Mouse (Mus musculus): Measurements from ENCODE around the gene Mpv17. TPM values are rescaled to one million over a fixed set of nuclear protein-coding genes. Genes with fewer than 3 reads are reported as not detected.

The Mpv17 gene
- polyA plus RNA-seq, 1 experiment from 2014 or later, result 54.6 TPM

- H3K4me3 ChIP-seq, result peak overlapping the region; percentile 92
- peaks cover under 1% of the 10 kb centered on the region; the same call in 1 of the 2 replicates for H3K36me3 ChIP-seq
- peak overlapping the region; percentile 98 for H3K4me2 ChIP-seq (replicated peaks)
- H3K27ac ChIP-seq (replicated peaks), result peak overlapping the region; percentile 99
- peak; percentile 67 for ATAC-seq (replicated peaks)
- H3K9ac ChIP-seq (replicated peaks), result peak overlapping the region; percentile 82
- H3K9me3 ChIP-seq, result no peaks in the 10 kb centered on the region
- H3K4me1 ChIP-seq, result peaks cover 22% of the 10 kb centered on the region
- WGBS, result under 1% methylated on average over 25 of the region's 25 CpGs
- H3K27me3 ChIP-seq, result no peaks in the 10 kb centered on the region
These were observed 25.3 kb upstream of the Mpv17 start for GRCm38 (mm10) chr5:31179301-31179765.

GRCm38 (mm10) chr5:31168630-31169029 lies 14.6 kb upstream of the Mpv17 start:
- H3K4me1 ChIP-seq, result no peaks in the 10 kb centered on the region
- no peak overlapping the region for H3K4me3 ChIP-seq
- ATAC-seq (replicated peaks), result no peak
- no peaks in the 10 kb centered on the region for H3K27me3 ChIP-seq
- peaks cover 93% of the 10 kb centered on the region for H3K36me3 ChIP-seq
- WGBS, result 85% methylated on average over 4 of the region's 4 CpGs
- no peaks in the 10 kb centered on the region for H3K9me3 ChIP-seq
- H3K9ac ChIP-seq (replicated peaks), result no peak overlapping the region
- H3K27ac ChIP-seq (replicated peaks), result no peak overlapping the region
- H3K4me2 ChIP-seq (replicated peaks), result no peak overlapping the region

DNA sequence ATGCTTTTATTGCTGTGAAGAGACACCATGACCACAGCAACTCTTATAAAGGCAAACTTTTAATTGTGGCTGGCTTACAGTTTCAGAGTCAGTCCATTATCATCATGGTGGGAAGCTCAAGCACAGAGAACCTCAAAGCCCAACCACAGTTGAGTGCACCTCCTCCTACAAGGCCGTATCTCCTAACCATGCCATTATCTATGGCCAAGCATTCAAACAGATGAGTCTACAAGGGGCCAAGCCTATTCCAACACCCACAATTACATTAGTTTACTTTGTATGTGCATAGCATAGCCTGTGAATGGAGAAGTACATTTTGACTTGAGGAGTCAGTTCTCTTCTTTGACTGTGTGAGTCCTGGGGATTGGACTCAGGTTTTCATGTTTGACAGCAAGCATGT lies 10.8 kb upstream of the Mpv17 start:
- H3K36me3 ChIP-seq, result peaks cover 89% of the 10 kb centered on the region
- no peaks in the 10 kb centered on the region for H3K4me1 ChIP-seq
- ATAC-seq (replicated peaks), result no peak
- H3K9me3 ChIP-seq, result no peaks in the 10 kb centered on the region
- 83% methylated on average over 1 of the region's 1 CpGs for WGBS
- H3K27ac ChIP-seq (replicated peaks), result no peak overlapping the region
- no peaks in the 10 kb centered on the region for H3K27me3 ChIP-seq
- H3K9ac ChIP-seq (replicated peaks), result no peak overlapping the region
- no peak overlapping the region for H3K4me2 ChIP-seq (replicated peaks)
- no peak overlapping the region for H3K4me3 ChIP-seq

- no peak for ATAC-seq (replicated peaks)
- Histone ChIP-seq H3K9ac (replicated peaks) (no peak overlapping the region), H3K36me3 (peaks cover 89% of the 10 kb centered on the region), H3K9me3 (no peaks in the 10 kb centered on the region), H3K4me2 (replicated peaks) (no peak overlapping the region), H3K27me3 (no peaks in the 10 kb centered on the region), H3K4me1 (no peaks in the 10 kb centered on the region), H3K27ac (replicated peaks) (no peak overlapping the region), H3K4me3 (no peak overlapping the region)
These were observed 8.4 kb upstream of the Mpv17 start for GRCm38 (mm10) chr5:31162462-31162861.

GRCm38 (mm10) chr5:31153516-31154151 lies 417 bp downstream of the Mpv17 start:
- H3K9me3 ChIP-seq, result no peaks in the 10 kb centered on the region
- 35% methylated on average over 6 of the region's 6 CpGs for WGBS
- peaks cover 15% of the 10 kb centered on the region for H3K4me1 ChIP-seq
- H3K36me3 ChIP-seq, result peaks cover 28% of the 10 kb centered on the region
- peak; percentile 47 for ATAC-seq (replicated peaks)
- peak overlapping the region; percentile 81 for H3K4me3 ChIP-seq
- peak overlapping the region; percentile 81 for H3K9ac ChIP-seq (replicated peaks)
- H3K27ac ChIP-seq (replicated peaks), result peak overlapping the region; percentile 77
- no peaks in the 10 kb centered on the region for H3K27me3 ChIP-seq
- peak overlapping the region; percentile 80 for H3K4me2 ChIP-seq (replicated peaks)

DNA sequence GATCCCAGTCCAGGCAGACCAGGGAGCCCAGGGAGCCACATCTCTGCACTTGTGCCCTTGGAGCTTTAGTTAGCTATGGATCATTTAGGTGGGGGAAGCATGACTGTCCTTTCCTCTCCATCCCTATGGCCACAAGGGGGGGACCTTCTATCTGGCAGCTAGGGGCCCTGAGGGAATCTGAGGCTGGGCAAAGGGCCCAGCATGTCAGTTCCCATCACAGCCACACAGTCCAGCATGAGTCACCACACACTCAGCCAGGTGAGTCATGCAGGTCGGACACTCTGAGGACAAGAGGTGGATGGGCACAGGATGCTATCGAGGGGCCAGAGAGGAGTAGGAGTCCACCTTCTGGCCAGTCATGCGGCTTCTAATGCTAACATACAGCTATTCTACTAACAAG lies 2.3 kb downstream of the Mpv17 start:
- no peak overlapping the region for H3K4me3 ChIP-seq
- no peak for ATAC-seq (replicated peaks)
- no peaks in the 10 kb centered on the region for H3K27me3 ChIP-seq
- peaks cover 15% of the 10 kb centered on the region for H3K4me1 ChIP-seq
- H3K4me2 ChIP-seq (replicated peaks), result no peak overlapping the region
- H3K27ac ChIP-seq (replicated peaks), result no peak overlapping the region
- WGBS, result 83% methylated on average over 3 of the region's 3 CpGs
- H3K36me3 ChIP-seq, result peaks cover 9% of the 10 kb centered on the region
- H3K9ac ChIP-seq (replicated peaks), result no peak overlapping the region
- H3K9me3 ChIP-seq, result no peaks in the 10 kb centered on the region

DNA sequence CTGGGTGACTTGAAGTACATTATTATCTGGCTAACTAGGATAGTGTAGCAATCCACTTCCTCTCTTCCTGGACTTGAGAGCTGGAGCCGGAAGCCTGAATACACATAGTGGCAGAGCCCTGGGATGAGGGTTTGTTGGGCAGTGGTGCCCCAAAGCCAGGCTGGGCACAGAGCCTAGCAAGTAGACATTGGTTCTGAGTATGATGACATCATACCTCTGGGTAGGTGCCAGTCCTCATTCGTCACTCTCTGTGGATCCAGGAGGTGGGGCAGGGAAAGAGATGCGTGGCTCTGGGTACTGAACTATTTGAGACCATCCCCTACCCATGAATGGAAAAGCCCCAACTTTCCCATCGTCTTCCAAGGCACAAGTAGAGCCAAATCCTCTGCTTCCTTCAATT lies 4.3 kb downstream of the Mpv17 start:
- no peak overlapping the region for H3K9ac ChIP-seq (replicated peaks)
- H3K9me3 ChIP-seq, result no peaks in the 10 kb centered on the region
- H3K27me3 ChIP-seq, result no peaks in the 10 kb centered on the region
- H3K4me1 ChIP-seq, result peaks cover 12% of the 10 kb centered on the region
- H3K4me3 ChIP-seq, result no peak overlapping the region
- no peak overlapping the region for H3K27ac ChIP-seq (replicated peaks)
- ATAC-seq (replicated peaks), result no peak
- H3K4me2 ChIP-seq (replicated peaks), result no peak overlapping the region
- H3K36me3 ChIP-seq, result peaks cover 1% of the 10 kb centered on the region; the same call in 1 of the 2 replicates
- 70% methylated on average over 4 of the region's 4 CpGs for WGBS

DNA sequence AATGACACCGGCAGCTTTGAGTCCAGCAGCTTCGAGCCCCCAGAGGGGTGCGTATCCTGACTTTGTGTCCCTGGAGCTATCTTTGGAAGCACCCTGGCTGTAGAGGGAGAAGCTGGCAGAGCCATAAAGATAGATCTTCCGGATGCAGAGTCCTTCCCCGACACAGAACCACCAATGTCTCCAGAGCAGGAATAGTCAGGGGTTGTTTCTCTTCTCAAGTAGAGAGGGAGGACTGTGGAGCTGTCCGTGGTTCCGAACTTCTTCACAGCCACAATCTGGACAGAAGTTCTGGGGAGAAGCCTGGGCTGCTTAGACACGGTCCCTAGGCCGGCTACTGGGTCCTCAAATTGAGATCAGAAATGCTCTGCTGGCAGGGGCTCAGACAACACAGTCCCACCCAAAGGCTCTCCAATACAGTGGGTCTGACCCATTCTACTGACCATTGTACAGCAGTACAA lies 15.1 kb downstream of the Mpv17 start:
- no peak for ATAC-seq (replicated peaks)
- 0 out of 2 replicates have a peak overlapping the region, but pooled peaks have one; percentile 46 for H3K4me2 ChIP-seq (replicated peaks)

DNA sequence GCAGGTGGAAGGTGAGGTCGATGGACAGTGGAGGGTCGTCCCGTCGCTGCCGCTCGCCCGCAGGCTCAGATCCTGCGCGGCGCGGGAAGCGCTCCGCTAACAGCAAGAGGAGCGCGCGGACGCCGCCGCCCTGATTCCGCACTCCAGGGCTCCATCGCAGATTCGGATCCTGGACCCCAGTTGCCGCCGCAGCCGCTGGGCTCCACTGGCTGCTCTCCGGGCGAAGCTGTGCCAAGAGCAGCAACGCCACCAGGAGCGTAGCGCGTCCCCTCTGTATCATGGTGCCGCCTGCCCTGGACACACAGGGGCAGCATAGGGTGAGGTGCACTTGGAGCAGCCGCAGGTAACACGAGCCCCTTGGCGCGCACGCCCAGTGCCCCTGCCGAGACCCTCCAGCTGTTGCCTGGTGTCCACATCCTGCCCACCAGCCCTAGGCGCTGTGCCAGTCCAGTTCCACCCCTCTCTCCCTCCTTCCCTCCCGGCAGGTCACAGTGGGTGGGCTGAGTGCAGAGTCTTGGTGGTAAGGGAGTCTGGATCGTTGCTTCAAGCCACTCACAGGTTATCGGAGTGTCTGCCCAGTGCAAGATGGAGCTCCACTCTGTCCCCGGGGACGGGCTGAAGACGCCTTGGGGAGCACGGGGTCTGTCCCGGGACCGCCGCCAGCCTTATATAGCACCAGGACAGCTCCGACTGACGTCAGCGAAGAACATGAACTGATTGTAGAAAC lies 15.6 kb downstream of the Mpv17 start, which contains the start of gene Ucn:
TSS of gene Ucn (minus strand) at position 589 of the 727 bp plus-strand sequence.
- 0 out of 2 replicates have a peak within 1 kb of the TSS, but pooled peaks have one; percentile 1 for H3K9ac ChIP-seq (replicated peaks)
- ATAC-seq (replicated peaks), result no peak
- 1% methylated on average over 52 of the region's 52 CpGs for WGBS

More for the DNA sequence above, 15.1 kb downstream of the Mpv17 start:
- no peak overlapping the region for H3K27ac ChIP-seq (replicated peaks)
- H3K36me3 ChIP-seq, result 0 out of 2 replicates have a peak, but pooled peaks cover 3% of the 10 kb centered on the region
- H3K4me1 ChIP-seq, result peaks cover 21% of the 10 kb centered on the region
- no peaks in the 10 kb centered on the region for H3K9me3 ChIP-seq
- H3K9ac ChIP-seq (replicated peaks), result no peak overlapping the region
- no peak overlapping the region; the same call in 1 of the 2 replicates for H3K4me3 ChIP-seq
- WGBS, result 18% methylated on average over 9 of the region's 9 CpGs
- H3K27me3 ChIP-seq, result peaks cover 55% of the 10 kb centered on the region

DNA sequence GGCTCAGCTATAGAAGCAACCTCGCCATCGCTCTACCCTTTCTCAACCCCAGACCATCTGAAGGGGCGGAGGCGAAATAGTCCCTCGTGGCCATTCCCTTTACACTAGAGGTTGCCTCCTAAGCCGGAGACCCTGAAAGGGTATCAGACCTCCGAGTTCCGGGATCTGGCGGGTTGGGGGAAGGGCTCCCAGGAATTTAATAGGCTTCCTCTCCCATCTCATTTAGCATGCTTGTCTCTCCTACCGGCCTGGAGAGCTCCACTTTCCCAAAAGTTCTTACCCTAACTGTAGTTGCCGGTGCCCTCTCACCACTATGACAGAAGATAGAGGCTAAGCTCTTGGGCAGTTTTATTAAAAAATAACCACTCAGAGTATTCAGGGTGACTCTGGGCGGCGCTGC lies 16.4 kb downstream of the Mpv17 start:
- peaks cover 21% of the 10 kb centered on the region for H3K4me1 ChIP-seq
- no peak overlapping the region for H3K27ac ChIP-seq (replicated peaks)
- under 1% methylated on average over 13 of the region's 13 CpGs for WGBS
- H3K36me3 ChIP-seq, result 0 out of 2 replicates have a peak, but pooled peaks cover 3% of the 10 kb centered on the region
- no peak for ATAC-seq (replicated peaks)
- no peak overlapping the region for H3K9ac ChIP-seq (replicated peaks)
- no peaks in the 10 kb centered on the region for H3K9me3 ChIP-seq
- peak overlapping the region; percentile 30 for H3K4me3 ChIP-seq
- H3K27me3 ChIP-seq, result peaks cover 60% of the 10 kb centered on the region
- H3K4me2 ChIP-seq (replicated peaks), result peak overlapping the region; percentile 46

More for the DNA sequence above, 15.6 kb downstream of the Mpv17 start, which contains the start of gene Ucn:
- H3K36me3 ChIP-seq, result 0 out of 2 replicates have a peak, but pooled peaks cover 3% of the 10 kb centered on the region
- peak within 1 kb of the TSS; percentile 46 for H3K4me2 ChIP-seq (replicated peaks)
- peaks cover 60% of the 10 kb centered on the region for H3K27me3 ChIP-seq
- no peak within 1 kb of the TSS for H3K27ac ChIP-seq (replicated peaks)
- peak within 1 kb of the TSS; percentile 30 for H3K4me3 ChIP-seq
- no peaks in the 10 kb centered on the region for H3K9me3 ChIP-seq
- peaks cover 21% of the 10 kb centered on the region for H3K4me1 ChIP-seq

DNA sequence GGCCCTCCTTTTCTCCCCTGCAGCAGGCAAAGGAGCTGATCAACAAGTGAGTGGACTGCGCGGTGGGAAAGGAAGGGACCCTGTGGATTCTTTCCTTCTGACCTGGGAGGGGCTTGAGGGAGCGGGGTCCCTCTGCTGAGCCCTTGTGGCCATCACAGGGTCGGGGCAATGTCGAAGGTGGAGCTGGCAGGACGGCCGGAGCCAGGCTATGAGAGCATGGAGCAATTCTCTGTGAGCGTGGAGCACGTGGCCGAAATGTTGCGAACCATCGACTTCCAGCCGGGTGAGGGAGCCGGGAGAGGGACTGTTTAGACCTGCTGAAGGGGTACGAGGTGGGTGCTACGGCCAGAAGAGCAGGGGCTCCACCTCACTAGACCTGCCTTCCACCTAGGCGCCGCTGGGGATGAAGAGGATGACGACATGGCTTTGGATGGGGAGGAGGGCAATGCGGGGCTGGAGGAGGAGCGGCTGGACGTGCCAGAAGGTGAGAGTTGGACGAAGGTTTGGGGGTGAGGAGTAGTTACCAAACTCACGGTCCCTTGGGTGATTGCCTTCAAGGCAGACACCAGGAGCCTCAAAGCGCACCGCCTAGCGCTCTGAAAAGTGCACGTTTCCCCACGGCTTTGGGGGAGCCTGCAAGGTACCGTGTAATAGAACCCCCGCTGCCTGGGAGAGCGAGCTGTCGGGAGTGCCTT lies 17.2 kb downstream of the Mpv17 start:
- WGBS, result under 1% methylated on average over 33 of the region's 33 CpGs
- Histone ChIP-seq H3K9me3 (no peaks in the 10 kb centered on the region), H3K27me3 (peaks cover 60% of the 10 kb centered on the region), H3K4me1 (peaks cover 21% of the 10 kb centered on the region), H3K4me2 (replicated peaks) (peak overlapping the region; percentile 46), H3K27ac (replicated peaks) (no peak overlapping the region), H3K4me3 (peak overlapping the region; percentile 30), H3K9ac (replicated peaks) (no peak overlapping the region), H3K36me3 (0 out of 2 replicates have a peak, but pooled peaks cover 3% of the 10 kb centered on the region)
- no peak for ATAC-seq (replicated peaks)
